Mouse (Mus musculus) neural tube, embryonic 15.5 days (tissue): ENCODE measurements around the gene Sstr4. TPM values are rescaled to one million over a fixed set of nuclear protein-coding genes. Genes with fewer than 3 reads are reported as not detected.
A peak's percentile ranks its signal among the peaks of the same experiment; 100 is the strongest.

Experiments
- ATAC-seq: fragments of 200-750 bp; cut with Nextera tagmentation; 2 replicates; pipeline ENCODE4 v1.8.0; 2017; ENCODE audit warnings: mild to moderate bottlenecking, moderate TSS enrichment, moderate library complexity; ENCODE audit not compliant: low FRiP score
- H3K27ac ChIP-seq: fragments of 300-500 bp; sonication (generic); replicated peaks from 2 replicates; pipeline ENCODE4 v1.5.1; 2015; ENCODE audit warnings: mild to moderate bottlenecking, inconsistent platforms
- H3K27me3 ChIP-seq: fragments of 300-500 bp; sonication (generic); replicated peaks from 2 replicates; pipeline ENCODE4 v1.6.1; 2015; ENCODE audit warnings: inconsistent platforms
- H3K36me3 ChIP-seq: fragments of 300-500 bp; sonication (generic); 2 replicates; pipeline ENCODE4 v1.6.1; 2015; ENCODE audit warnings: inconsistent platforms
- H3K4me1 ChIP-seq: fragments of 300-500 bp; sonication (generic); 2 replicates; pipeline ENCODE4 v1.6.1; 2015; ENCODE audit warnings: inconsistent platforms
- H3K4me2 ChIP-seq: fragments of 300-500 bp; sonication (generic); 2 replicates; pipeline ENCODE4 v1.6.1; 2015; ENCODE audit warnings: inconsistent platforms, mild to moderate bottlenecking, moderate library complexity
- H3K4me3 ChIP-seq: fragments of 300-500 bp; sonication (generic); replicated peaks from 2 replicates; pipeline ENCODE4 v1.5.1; 2015; ENCODE audit warnings: mild to moderate bottlenecking, inconsistent platforms
- H3K9ac ChIP-seq: fragments of 300-500 bp; sonication (generic); replicated peaks from 2 replicates; pipeline ENCODE4 v1.6.1; 2015; ENCODE audit warnings: mild to moderate bottlenecking, inconsistent platforms
- H3K9me3 ChIP-seq: fragments of 300-500 bp; sonication (generic); replicated peaks from 2 replicates; pipeline ENCODE4 v1.6.1; 2016; ENCODE audit warnings: inconsistent platforms
- WGBS: fragments of 180-500 bp; shearing (Covaris S2); methylation state at CpG from one replicate; pipeline ENCODE4 v1.1.7; 2015; ENCODE audit warnings: mixed read lengths; 5-methylcytosine and 5-hydroxymethylcytosine counted together
- polyA plus RNA-seq: library from polyadenylated mRNA; unstranded; fragments of >200 nt; fragmentation: Nextera tagmentation; extraction: Ambion mirVana; gene quantifications from 2 replicates; pipeline ENCODE4 v1.2.1, GENCODE M21; 2015

The Sstr4 gene
- polyA plus RNA-seq, 1 experiment from 2014 or later, result 3.8 TPM

GRCm38 (mm10) chr2:148375326-148376150, 19.6 kb upstream of the Sstr4 start:
- H3K27ac ChIP-seq, result no peak overlapping the region
- no peak overlapping the region for H3K9ac ChIP-seq
- H3K4me3 ChIP-seq, result no peak overlapping the region
- H3K36me3 ChIP-seq, result no peaks in the 10 kb centered on the region
- no peaks in the 10 kb centered on the region for H3K27me3 ChIP-seq
- no peak for ATAC-seq
- H3K9me3 ChIP-seq, result no peaks in the 10 kb centered on the region
- WGBS, result 73% methylated on average over 10 of the region's 10 CpGs
- no peak overlapping the region for H3K4me2 ChIP-seq
- H3K4me1 ChIP-seq, result no peaks in the 10 kb centered on the region

GRCm38 (mm10) chr2:148378817-148379342, 16.3 kb upstream of the Sstr4 start:
- ATAC-seq, result no peak
- no peaks in the 10 kb centered on the region for H3K9me3 ChIP-seq
- H3K4me3 ChIP-seq, result no peak overlapping the region
- no peaks in the 10 kb centered on the region for H3K27me3 ChIP-seq
- WGBS, result 74% methylated on average over 1 of the region's 1 CpGs
- no peaks in the 10 kb centered on the region for H3K36me3 ChIP-seq
- H3K27ac ChIP-seq, result no peak overlapping the region
- no peak overlapping the region for H3K4me2 ChIP-seq
- H3K9ac ChIP-seq, result no peak overlapping the region
- H3K4me1 ChIP-seq, result no peaks in the 10 kb centered on the region

- no peak for ATAC-seq
- Histone ChIP-seq H3K9me3 (no peaks in the 10 kb centered on the region), H3K36me3 (no peaks in the 10 kb centered on the region), H3K4me1 (no peaks in the 10 kb centered on the region), H3K27ac (no peak overlapping the region), H3K27me3 (no peaks in the 10 kb centered on the region), H3K9ac (no peak overlapping the region), H3K4me2 (no peak overlapping the region), H3K4me3 (no peak overlapping the region)
- 88% methylated on average over 1 of the region's 1 CpGs for WGBS
Observed at GRCm38 (mm10) chr2:148379899-148380413, 15.2 kb upstream of the Sstr4 start.

DNA sequence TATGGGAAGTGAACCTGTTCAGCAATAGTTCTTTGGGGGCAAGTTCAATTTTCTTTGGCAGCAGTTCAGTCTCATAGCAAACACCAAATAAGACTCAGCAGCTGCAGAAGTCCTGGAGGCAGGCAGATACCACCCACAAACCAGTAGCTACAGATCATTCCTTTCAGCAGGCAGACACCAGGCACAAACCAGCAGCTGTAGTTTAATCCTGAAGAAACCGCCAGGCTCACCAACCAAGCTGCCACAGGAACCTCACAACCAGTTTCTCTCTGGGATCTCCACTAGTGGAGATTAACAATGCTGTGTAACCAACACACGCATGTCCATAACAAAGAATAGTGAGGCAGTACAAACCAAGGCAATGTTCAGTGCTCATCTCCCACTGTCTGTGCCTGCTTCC, 14.1 kb upstream of the Sstr4 start:
- Histone ChIP-seq H3K27ac (no peak overlapping the region), H3K4me1 (no peaks in the 10 kb centered on the region), H3K27me3 (no peaks in the 10 kb centered on the region), H3K4me2 (no peak overlapping the region), H3K9ac (no peak overlapping the region), H3K36me3 (no peaks in the 10 kb centered on the region), H3K9me3 (no peaks in the 10 kb centered on the region), H3K4me3 (no peak overlapping the region)
- ATAC-seq, result no peak
- 86% methylated on average over 2 of the region's 2 CpGs for WGBS

DNA sequence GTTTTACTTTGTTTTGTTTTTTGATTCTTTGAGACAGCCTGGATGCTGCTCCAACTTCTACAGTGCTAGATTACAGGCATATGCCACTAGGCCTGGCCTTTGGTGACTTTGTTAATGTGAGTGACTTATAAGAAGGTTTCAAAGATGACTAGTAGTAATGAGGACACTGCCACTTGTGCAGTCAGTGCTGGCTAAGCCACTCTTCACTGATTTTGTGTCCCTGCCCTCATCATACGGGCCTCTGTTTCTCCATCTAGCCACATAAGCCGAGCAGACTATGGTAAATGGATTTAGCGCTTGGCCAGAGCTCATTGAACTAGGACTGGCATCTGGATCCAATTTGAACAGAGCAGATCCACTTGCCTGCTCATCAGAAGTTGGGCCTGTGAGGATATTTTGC, 8.7 kb upstream of the Sstr4 start:
- Histone ChIP-seq H3K27me3 (no peaks in the 10 kb centered on the region), H3K9ac (no peak overlapping the region), H3K4me3 (no peak overlapping the region), H3K36me3 (no peaks in the 10 kb centered on the region), H3K9me3 (no peaks in the 10 kb centered on the region), H3K27ac (no peak overlapping the region), H3K4me1 (no peaks in the 10 kb centered on the region), H3K4me2 (no peak overlapping the region)
- ATAC-seq, result no peak
- 97% methylated on average over 3 of the region's 3 CpGs for WGBS

DNA sequence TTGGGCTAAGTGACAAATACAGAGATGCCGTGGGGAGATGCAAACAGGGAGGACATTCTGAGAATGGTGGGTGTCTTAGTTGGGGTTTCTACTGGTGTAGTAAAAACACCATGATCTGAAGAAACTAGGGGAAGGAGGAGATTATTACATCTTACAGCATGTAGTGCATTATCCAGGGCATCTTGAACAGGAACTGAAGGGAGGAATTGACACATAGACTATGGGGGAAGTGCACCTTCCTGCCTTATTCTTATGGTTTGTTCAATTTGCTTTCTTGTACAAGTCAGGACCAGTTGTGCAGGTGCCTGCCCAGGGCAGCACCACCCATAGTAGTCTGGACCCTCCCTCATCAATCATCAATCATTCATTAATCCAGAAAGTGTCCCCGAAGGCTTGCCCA, 8.2 kb upstream of the Sstr4 start:
- H3K36me3 ChIP-seq, result no peaks in the 10 kb centered on the region
- no peak overlapping the region for H3K4me3 ChIP-seq
- H3K27ac ChIP-seq, result no peak overlapping the region
- no peaks in the 10 kb centered on the region for H3K9me3 ChIP-seq
- H3K4me1 ChIP-seq, result no peaks in the 10 kb centered on the region
- WGBS, result 96% methylated on average over 2 of the region's 2 CpGs
- H3K4me2 ChIP-seq, result no peak overlapping the region
- no peak for ATAC-seq
- no peak overlapping the region for H3K9ac ChIP-seq
- no peaks in the 10 kb centered on the region for H3K27me3 ChIP-seq

DNA sequence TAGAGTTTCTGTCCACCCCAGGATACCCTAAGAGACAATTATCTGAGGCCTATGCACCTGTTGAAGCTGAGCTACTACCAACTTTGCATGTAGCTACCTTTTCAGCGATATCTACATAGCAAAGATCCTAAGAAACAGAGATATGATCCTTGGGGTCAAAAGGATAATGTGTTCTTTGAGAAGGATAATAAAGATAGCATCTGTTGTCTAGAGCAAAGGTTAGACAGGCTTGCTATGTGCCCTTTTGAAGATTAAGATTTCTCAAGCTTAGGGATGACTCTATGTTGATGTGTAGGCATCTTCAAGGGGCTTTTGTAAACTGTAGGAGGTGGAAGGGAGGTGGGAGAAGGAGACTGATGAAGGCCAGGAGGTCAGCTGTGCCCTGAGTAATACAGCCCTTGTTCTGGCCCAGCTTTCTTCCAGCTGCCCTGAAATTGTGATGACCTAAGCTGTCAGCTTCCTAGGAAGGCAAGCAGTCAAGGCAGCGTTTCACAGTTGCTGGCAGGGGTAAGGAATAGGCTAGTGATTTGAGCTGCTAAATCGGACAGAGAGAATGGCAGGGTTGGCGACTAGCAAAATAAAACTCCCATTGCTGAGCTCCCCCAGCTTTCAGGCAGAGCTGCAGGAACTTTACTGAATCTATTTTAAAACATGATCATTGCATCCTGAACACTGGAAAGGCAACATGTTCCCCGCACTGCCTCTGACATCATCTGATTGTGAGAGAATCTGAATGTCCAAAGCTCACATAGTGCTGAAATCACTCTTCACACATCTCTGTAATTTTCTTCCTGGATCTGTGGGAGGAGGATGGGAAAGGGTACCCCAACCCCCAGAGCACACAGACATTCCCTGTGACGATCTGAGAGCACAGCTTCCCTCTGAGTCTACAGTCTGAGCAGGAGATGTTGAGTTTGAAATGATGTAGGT, 7.2 kb upstream of the Sstr4 start:
- Histone ChIP-seq H3K27me3 (0 out of 2 replicates have a peak, but pooled peaks cover 1% of the 10 kb centered on the region), H3K4me2 (no peak overlapping the region), H3K9ac (no peak overlapping the region), H3K4me1 (no peaks in the 10 kb centered on the region), H3K27ac (no peak overlapping the region), H3K4me3 (no peak overlapping the region), H3K9me3 (no peaks in the 10 kb centered on the region), H3K36me3 (no peaks in the 10 kb centered on the region)
- WGBS, result 81% methylated on average over 6 of the region's 6 CpGs
- no peak for ATAC-seq

- Histone ChIP-seq H3K9me3 (no peaks in the 10 kb centered on the region), H3K4me1 (peaks cover 25% of the 10 kb centered on the region), H3K4me3 (no peak overlapping the region), H3K4me2 (no peak overlapping the region), H3K27ac (no peak overlapping the region), H3K36me3 (no peaks in the 10 kb centered on the region), H3K27me3 (peaks cover 30% of the 10 kb centered on the region), H3K9ac (no peak overlapping the region)
- no peak for ATAC-seq
- 85% methylated on average over 1 of the region's 1 CpGs for WGBS
Observed at GRCm38 (mm10) chr2:148393149-148393548, 2.0 kb upstream of the Sstr4 start.

DNA sequence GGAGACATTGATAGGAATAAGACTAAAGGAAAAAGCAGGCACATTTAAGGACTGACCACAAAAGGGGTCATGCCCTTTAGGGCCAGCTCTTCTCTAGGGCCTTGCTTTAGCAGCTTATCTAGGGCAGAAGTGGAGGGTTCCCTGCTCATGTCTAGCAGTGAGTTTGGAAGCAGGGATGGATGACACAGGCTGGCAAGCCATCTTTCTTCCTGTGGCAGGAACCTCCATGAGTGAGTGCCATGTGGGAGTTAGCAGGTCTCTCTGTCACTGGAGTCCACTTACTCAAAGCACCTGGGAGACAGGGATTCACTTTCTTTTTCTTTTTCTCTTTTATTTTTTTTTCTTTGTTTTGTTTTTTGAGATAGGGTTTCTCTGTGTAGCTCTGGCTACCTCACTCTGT, 1.3 kb upstream of the Sstr4 start:
- ATAC-seq, result no peak
- Histone ChIP-seq H3K4me3 (no peak overlapping the region), H3K36me3 (no peaks in the 10 kb centered on the region), H3K9me3 (no peaks in the 10 kb centered on the region), H3K4me2 (no peak overlapping the region), H3K27ac (no peak overlapping the region), H3K4me1 (peaks cover 25% of the 10 kb centered on the region), H3K27me3 (peaks cover 30% of the 10 kb centered on the region), H3K9ac (no peak overlapping the region)

- peak; percentile 9; the same call in 1 of the 2 replicates for ATAC-seq
- Histone ChIP-seq H3K27ac (no peak overlapping the region), H3K9ac (no peak overlapping the region), H3K9me3 (no peaks in the 10 kb centered on the region), H3K4me2 (peak overlapping the region; percentile 96), H3K27me3 (peaks cover 30% of the 10 kb centered on the region), H3K36me3 (no peaks in the 10 kb centered on the region), H3K4me1 (peaks cover 25% of the 10 kb centered on the region), H3K4me3 (peak overlapping the region; percentile 64)
- WGBS, result 73% methylated on average over 10 of the region's 10 CpGs
Observed at GRCm38 (mm10) chr2:148396209-148396608, 1.1 kb downstream of the Sstr4 start.

- Histone ChIP-seq H3K9ac (no peak overlapping the region), H3K4me3 (no peak overlapping the region), H3K4me1 (peaks cover 25% of the 10 kb centered on the region), H3K27ac (no peak overlapping the region), H3K9me3 (no peaks in the 10 kb centered on the region), H3K36me3 (no peaks in the 10 kb centered on the region), H3K27me3 (peaks cover 30% of the 10 kb centered on the region), H3K4me2 (peak overlapping the region; percentile 96)
- no peak for ATAC-seq
- WGBS, result 70% methylated on average over 11 of the region's 11 CpGs
Observed at GRCm38 (mm10) chr2:148397015-148397783, 2.1 kb downstream of the Sstr4 start.
